Mouse (Mus musculus): ENCODE data around the gene Zbtb18. TPM values are rescaled to one million over a fixed set of nuclear protein-coding genes. Genes with fewer than 3 reads are reported as not detected.

Gene Zbtb18
- total RNA-seq (2021) = 100 to 1,000 TPM; 354 to 392 TPM

DNA sequence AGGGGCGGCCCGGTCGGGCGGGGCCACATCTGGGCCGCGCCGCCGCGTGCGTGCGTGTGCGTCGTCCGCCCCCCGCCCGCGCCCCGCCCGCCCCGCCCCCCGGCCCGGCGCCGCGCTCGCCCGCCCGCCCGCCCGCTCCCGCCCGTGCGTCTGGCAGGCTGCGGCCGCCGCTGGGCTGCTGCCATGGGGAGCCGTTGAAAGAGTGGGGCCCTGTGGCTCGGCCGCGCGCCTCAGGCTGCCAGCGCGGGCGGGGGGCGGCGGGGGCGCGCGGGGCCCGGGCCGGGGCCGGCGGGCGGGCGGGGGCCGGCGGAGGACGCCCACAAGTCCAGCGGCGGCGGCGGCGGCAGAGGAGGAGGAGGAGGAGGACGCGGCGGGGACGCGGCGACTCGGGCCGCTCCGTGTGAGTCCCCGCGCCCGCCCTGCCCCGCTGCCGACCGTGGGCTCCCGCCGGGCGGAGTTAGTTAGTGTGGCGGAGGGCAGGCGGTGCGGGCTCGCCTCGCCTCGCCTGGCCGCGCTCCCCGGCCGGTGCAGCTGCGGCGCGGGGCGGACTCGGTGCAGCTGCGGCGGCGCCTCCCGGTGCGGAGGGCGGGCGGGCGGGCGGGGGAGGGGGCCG, at the start of gene Zbtb18:
TSS of gene Zbtb18 (plus strand) at position 156 of the 613 bp plus-strand sequence.
- intact Hi-C loops (cut with DNase I) = loop anchor here (5.0 to 10.0 kb wide), 4 partner anchors 185 to 558 kb away; partner anchors contain the start of gene Akt3
- no peak for DNase-seq (ENCODE audit: low spot score in 2 of 2)

DNA sequence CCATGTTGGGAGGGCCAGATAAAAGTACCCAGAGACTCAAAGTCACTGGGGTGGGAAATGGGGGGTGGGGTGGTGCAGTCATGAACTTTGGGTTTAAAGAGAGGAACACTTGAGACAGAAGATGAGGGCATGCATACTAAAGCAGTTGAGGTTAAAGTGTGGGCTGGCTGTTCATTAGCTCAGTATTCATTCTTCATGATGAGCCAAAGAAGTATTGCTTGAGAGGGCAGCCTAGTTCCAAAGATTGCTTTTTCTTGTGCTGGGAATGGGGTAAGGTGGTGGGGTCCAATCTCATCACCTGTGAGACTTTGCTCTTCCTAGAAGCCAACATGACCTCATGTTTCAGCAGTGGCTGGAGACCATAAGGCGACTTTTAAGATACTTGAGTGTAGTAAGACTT, 44.7 kb upstream of the Zbtb18 start:
- intact Hi-C loops (cut with DNase I) = no loop called here
- no peak for DNase-seq (ENCODE audit: low spot score in 2 of 2)

GRCm38 (mm10) chr1:177405170-177405569, 37.0 kb upstream of the Zbtb18 start:
- intact Hi-C loops (cut with DNase I) = no loop called here
- peak; percentile 49 to 57 for DNase-seq (ENCODE audit: low spot score in 2 of 2)

- no peak for DNase-seq (ENCODE audit: low spot score in 2 of 2)
- intact Hi-C loops (cut with DNase I) = no loop called here
Observed at GRCm38 (mm10) chr1:177408690-177409089, 33.5 kb upstream of the Zbtb18 start.

DNA sequence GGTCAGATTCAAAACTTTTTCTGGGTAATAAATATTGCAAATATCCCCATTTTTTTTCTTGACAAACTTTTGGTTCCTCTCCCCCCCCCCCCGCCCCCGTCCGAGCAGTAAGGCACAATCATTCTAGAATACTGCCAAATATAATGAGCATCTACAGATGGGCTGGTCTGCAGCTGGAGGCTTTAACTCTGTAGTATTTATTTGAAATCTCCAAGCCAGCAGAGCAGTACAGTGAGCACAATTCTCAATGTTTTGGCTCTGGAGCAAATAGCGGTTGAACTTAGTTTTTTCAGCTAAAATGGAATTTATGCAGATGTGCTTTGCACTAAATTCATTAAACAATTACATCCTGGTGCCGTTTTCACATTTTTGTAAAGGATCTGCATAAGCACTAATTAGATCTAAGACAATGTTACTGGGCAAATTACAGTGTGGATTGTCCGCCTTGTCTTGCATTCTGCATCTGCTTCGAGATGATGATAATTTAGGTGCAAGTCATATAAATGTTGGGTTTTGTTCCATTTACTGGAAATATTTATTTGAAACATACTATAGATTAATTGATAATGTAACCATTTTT, 31.3 kb upstream of the Zbtb18 start:
- intact Hi-C loops (cut with DNase I) = no loop called here
- no peak for DNase-seq (ENCODE audit: low spot score in 2 of 2)

DNA sequence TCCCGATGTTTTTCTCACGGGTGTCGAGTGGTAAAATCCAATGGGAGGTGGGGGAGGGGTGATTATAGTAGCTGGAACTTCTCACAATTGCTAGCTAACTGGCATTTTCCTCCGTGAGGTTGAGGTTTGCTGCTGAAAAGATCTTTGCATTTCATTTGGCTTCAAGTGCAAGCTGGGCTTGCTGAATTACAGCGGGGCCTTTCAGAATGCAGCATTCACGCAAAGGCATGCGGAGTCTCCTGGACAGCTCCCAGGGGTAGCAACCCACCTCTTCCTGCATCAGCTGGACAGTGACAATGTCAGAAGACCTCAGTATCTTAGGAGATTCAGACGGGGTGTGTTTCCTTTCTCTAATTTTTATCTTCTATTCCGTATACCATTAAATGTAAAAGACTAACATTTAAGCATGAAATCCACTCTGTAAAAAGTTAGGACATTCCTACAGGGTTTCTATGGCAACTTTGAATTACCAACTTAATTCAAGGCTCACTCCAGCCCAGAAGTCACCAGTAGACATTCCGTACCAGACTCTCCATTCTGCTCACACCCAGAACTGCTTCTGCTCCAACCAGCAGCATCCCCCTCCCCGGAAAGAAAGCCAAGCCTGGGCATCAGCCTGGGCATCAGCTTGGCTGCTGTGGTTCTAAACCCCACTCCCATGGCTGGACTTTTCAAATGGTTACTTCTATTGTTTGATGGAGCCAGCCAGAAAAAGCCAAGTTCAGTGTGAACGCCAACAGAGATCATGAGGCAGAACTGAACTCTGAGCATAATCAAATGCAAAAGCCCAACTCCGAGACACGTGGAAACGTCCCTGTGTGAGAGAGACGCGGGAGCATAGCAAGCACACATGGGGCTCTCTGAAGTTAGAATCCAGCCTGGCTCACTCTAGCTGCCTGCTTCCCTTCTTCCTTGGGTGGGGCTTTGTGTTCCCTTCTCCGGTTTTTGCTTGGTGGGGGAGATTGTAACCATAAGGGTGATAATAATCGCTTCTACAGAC, 30.5 kb upstream of the Zbtb18 start:
- intact Hi-C loops (cut with DNase I) = no loop called here
- DNase-seq (ENCODE audit: low spot score in 2 of 2) = no peak

- intact Hi-C loops (cut with DNase I) = no loop called here
- no peak for DNase-seq (ENCODE audit: low spot score in 2 of 2)
Observed at GRCm38 (mm10) chr1:177419331-177419730, 22.8 kb upstream of the Zbtb18 start.

GRCm38 (mm10) chr1:177420126-177420525, 22.0 kb upstream of the Zbtb18 start:
- no peak for DNase-seq (ENCODE audit: low spot score in 2 of 2)
- intact Hi-C loops (cut with DNase I) = no loop called here

- intact Hi-C loops (cut with DNase I) = loop anchor here (5.0 kb wide), 1 partner anchor 171 kb away; the partner anchor contains the start of gene Akt3
- DNase-seq (ENCODE audit: low spot score in 2 of 2) = no peak
Observed at GRCm38 (mm10) chr1:177427862-177428261, 14.3 kb upstream of the Zbtb18 start.

GRCm38 (mm10) chr1:177428338-177428737, 13.8 kb upstream of the Zbtb18 start:
- DNase-seq (ENCODE audit: low spot score in 2 of 2) = no peak
- intact Hi-C loops (cut with DNase I) = loop anchor here (5.0 kb wide), 1 partner anchor 171 kb away; the partner anchor contains the start of gene Akt3

DNA sequence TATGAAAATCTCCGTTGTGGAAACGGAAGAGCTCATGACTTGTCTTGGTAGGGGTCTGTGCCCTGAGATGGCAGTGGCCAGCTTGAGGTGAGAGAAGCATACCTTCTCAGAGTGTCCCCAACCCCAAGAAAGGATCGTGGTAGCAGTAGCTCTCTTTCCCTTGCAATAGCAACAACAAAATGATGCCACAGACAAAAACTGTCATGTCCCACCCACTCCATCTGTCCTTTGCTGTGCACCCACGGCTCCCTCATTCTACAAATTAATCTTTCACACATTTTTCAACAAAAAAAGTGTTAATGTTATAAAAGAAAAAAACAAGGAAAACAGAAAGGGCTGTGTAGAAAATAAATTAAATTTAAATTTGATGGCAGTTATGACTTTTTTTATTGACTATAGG, 13.1 kb upstream of the Zbtb18 start:
- intact Hi-C loops (cut with DNase I) = loop anchor here (5.0 kb wide), 1 partner anchor 172 kb away; the partner anchor contains the start of gene Akt3
- DNase-seq (ENCODE audit: low spot score in 2 of 2) = no peak

GRCm38 (mm10) chr1:177440411-177440810, 1.7 kb upstream of the Zbtb18 start:
- intact Hi-C loops (cut with DNase I) = loop anchor here (5.0 to 10.0 kb wide), 4 partner anchors 183 to 556 kb away; partner anchors contain the start of gene Akt3

DNA sequence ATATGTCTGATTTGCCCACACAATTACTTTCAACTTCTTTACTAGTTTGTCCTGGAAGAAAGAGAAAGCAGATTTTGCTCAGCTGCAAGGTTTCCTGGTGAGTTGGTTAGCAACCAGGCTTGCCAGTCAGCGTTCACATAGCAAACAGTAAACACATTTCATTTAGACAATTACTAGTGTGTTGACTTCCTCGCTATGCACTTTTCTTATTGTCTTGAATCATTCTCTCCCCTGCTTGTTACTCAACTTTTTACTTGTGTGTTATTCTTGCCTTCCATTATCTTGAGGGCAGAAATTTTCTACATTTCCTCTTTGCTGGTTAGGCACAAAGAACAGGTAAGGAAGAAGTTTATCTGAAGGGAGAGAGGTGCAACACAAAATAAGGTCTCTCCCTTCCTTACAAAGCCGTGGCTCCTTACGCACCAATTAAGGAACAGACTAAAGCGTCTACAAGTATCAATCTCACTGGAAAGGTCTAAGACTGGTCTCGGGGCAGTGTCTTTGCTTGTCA, 1.1 kb upstream of the Zbtb18 start:
- intact Hi-C loops (cut with DNase I) = loop anchor here (5.0 to 10.0 kb wide), 4 partner anchors 184 to 556 kb away; partner anchors contain the start of gene Akt3
- no peak for DNase-seq (ENCODE audit: low spot score in 2 of 2)

More at GRCm38 (mm10) chr1:177440411-177440810, 1.7 kb upstream of the Zbtb18 start:
- DNase-seq (ENCODE audit: low spot score in 2 of 2) = no peak

DNA sequence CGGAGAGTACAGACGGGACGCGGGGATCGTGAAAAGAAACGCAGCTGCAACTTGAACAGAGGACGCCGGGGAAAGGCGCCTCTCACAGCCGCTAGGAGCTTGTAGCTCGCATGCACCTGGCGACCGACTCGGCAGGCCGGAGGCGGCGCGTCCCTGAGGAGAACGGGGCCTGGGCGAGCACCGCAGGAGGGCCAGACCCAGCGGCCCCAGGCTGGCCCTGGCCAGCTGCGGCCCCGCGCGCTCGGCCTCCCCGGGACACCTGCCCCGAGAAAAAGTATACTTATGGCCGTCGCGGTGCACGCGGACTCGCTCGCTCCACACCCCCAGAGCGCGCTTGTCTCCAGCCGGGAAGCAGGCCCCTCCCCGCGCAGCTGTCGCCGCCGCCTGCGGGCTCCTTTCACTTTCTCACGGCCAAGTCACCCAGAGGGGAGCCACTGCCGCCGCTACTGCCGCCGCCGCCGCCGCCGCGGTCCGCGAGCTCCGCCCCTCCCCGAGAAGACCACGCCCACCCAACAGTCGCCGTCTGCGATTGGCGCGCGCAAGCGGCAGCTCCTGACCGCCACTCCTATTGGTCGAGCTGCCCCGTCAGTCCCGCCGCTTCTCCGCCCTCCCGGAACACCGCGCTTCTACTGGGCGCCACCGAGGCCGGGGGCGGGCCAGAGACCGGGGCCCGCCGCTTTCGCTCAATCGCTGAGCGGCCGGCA, 507 bp upstream of the Zbtb18 start:
- intact Hi-C loops (cut with DNase I) = loop anchor here (5.0 to 10.0 kb wide), 4 partner anchors 184 to 557 kb away; partner anchors contain the start of gene Akt3
- DNase-seq (ENCODE audit: low spot score in 2 of 2) = peak; percentile 97 to 99

- intact Hi-C loops (cut with DNase I) = loop anchor here (5.0 to 10.0 kb wide), 4 partner anchors 186 to 558 kb away; partner anchors contain the start of gene Akt3
- DNase-seq (ENCODE audit: low spot score in 2 of 2) = no peak
Observed at GRCm38 (mm10) chr1:177442821-177443723, 921 bp downstream of the Zbtb18 start.

- intact Hi-C loops (cut with DNase I) = loop anchor here (5.0 to 10.0 kb wide), 4 partner anchors 187 to 559 kb away; partner anchors contain the start of gene Akt3
- no peak for DNase-seq (ENCODE audit: low spot score in 2 of 2)
Observed at GRCm38 (mm10) chr1:177443724-177444482, 1.8 kb downstream of the Zbtb18 start.

DNA sequence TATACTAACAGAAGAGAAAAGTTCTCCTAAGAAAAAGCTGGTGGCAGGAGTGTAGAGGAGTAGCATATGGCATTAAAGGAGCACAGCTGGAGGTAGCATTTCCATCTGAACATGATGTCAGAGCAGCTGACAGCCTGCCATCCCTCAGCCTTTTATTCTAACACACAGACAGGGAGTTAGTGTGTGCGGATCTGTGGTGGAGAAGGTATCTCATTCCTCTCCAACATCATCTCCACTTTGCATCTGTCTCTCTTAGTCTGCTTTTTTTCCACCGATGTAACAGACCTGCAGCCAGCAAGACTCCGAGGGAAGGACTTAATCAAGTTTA, 2.3 kb downstream of the Zbtb18 start:
- peak; percentile 53 to 55 for DNase-seq (ENCODE audit: low spot score in 2 of 2)
- intact Hi-C loops (cut with DNase I) = loop anchor here (5.0 to 10.0 kb wide), 4 partner anchors 187 to 560 kb away; partner anchors contain the start of gene Akt3
